Mouse (Mus musculus) myocyte (in vitro differentiated cells): ENCODE measurements around the gene Ptk7. TPM values are rescaled to one million over a fixed set of nuclear protein-coding genes. Genes with fewer than 3 reads are reported as not detected.

Source experiments
- H3K27me3 ChIP-seq: one replicate; pipeline ENCODE4 v1.6.1; 2011; ENCODE audit not compliant: control insufficient read depth, insufficient read depth, insufficient read length
- H3K36me3 ChIP-seq: one replicate; pipeline ENCODE4 v1.6.1; 2011; ENCODE audit not compliant: control insufficient read depth, insufficient read depth
- H3K4me2 ChIP-seq: one replicate; pipeline ENCODE4 v1.6.1; 2011; ENCODE audit warnings: low read depth, control low read depth
- H3K4me3 ChIP-seq: one replicate; pipeline ENCODE4 v1.5.1; 2011; ENCODE audit warnings: mild to moderate bottlenecking, control low read depth, moderate library complexity
- H3K79me2 ChIP-seq: one replicate; pipeline ENCODE4 v1.6.1; 2011; ENCODE audit not compliant: control insufficient read depth, insufficient read depth
- H3ac ChIP-seq: one replicate; pipeline ENCODE4 v1.6.1; 2011; ENCODE audit not compliant: control insufficient read depth, insufficient read length
- CEBPB ChIP-seq: IDR thresholded peaks from 2 replicates; pipeline ENCODE4 v1.6.1; 2011; ENCODE audit warnings: mild to moderate bottlenecking, moderate library complexity; ENCODE audit not compliant: poor library complexity, insufficient read depth, severe bottlenecking
- E2F4 ChIP-seq: IDR thresholded peaks from one replicate; pipeline ENCODE4 v1.6.1; 2011; ENCODE audit warnings: mild to moderate bottlenecking, control low read depth, moderate library complexity; ENCODE audit not compliant: insufficient read depth
- MAX ChIP-seq: IDR thresholded peaks from one replicate; pipeline ENCODE4 v1.6.1; 2011; ENCODE audit warnings: low read depth, mild to moderate bottlenecking, control low read depth
- MYOD1 ChIP-seq, 3 experiments: IDR thresholded peaks; one replicate each; pipeline ENCODE4 v1.6.1; 2011; ENCODE audit warnings: control low read depth in 2 of 3, low read depth in 2 of 3, mild to moderate bottlenecking in 2 of 3, moderate library complexity in 1 of 3; ENCODE audit not compliant: insufficient read length in 2 of 3, control insufficient read depth in 1 of 3
- MYOG ChIP-seq, 3 experiments: IDR thresholded peaks; one replicate each; pipeline ENCODE4 v1.6.1; 2011; ENCODE audit warnings: control low read depth in 2 of 3, low read depth in 2 of 3, mild to moderate bottlenecking in 2 of 3; ENCODE audit not compliant: insufficient read length in 2 of 3, control insufficient read depth in 1 of 3, insufficient read depth in 1 of 3
- POLR2A ChIP-seq: IDR thresholded peaks from one replicate; pipeline ENCODE4 v1.6.1; 2011; ENCODE audit warnings: low read depth, mild to moderate bottlenecking, control low read depth, moderate library complexity; ENCODE audit not compliant: insufficient read length
- POLR2AphosphoS2 ChIP-seq: IDR thresholded peaks from one replicate; pipeline ENCODE4 v1.6.1; 2011; ENCODE audit warnings: low read depth, control low read depth; ENCODE audit not compliant: insufficient read length
- REST ChIP-seq: IDR thresholded peaks from one replicate; pipeline ENCODE4 v1.6.1; 2011; ENCODE audit warnings: mild to moderate bottlenecking, control low read depth, moderate library complexity; ENCODE audit not compliant: insufficient read depth, insufficient read length
- SRF ChIP-seq: IDR thresholded peaks from one replicate; pipeline ENCODE4 v1.6.1; 2011; ENCODE audit warnings: low read depth; ENCODE audit not compliant: control insufficient read depth, insufficient read length
- TCF12 ChIP-seq: IDR thresholded peaks from one replicate; pipeline ENCODE4 v1.6.1; 2011; ENCODE audit warnings: mild to moderate bottlenecking, control low read depth; ENCODE audit not compliant: poor library complexity, insufficient read depth, severe bottlenecking
- TCF3 ChIP-seq: IDR thresholded peaks from one replicate; pipeline ENCODE4 v1.6.1; 2011; ENCODE audit warnings: low read depth, control low read depth; ENCODE audit not compliant: insufficient read length
- USF1 ChIP-seq: IDR thresholded peaks from one replicate; pipeline ENCODE4 v1.6.1; 2011; ENCODE audit warnings: low read depth, mild to moderate bottlenecking, control low read depth, moderate library complexity
- polyA plus RNA-seq: library from polyadenylated mRNA; unstranded; fragments of >200 nt; fragmentation: generic; extraction: Trizol; gene quantifications from one replicate; pipeline ENCODE4 v1.2.1, GENCODE M21; 2012; ENCODE audit warnings: missing spikeins

The Ptk7 gene
- polyA plus RNA-seq, 1 experiment, result 15.6 TPM

GRCm38 (mm10) chr17:46622269-46622668 lies 7.0 kb downstream of the Ptk7 start:
- Histone ChIP-seq H3K79me2 (peaks cover 10% of the 10 kb centered on the region), H3K4me2 (no peak overlapping the region), H3K36me3 (no peaks in the 10 kb centered on the region), H3ac (no peak overlapping the region), H3K4me3 (no peak overlapping the region), H3K27me3 (no peaks in the 10 kb centered on the region)
- no peak for TF ChIP-seq POLR2AphosphoS2
- no peak for TF ChIP-seq TCF12
- no peak for TF ChIP-seq REST
- no peak for TF ChIP-seq SRF
- TF ChIP-seq CEBPB, result no peak
- TF ChIP-seq E2F4, result no peak
- TF ChIP-seq USF1, result no peak
- TF ChIP-seq MYOD1 (IDR thresholded peaks at IDR 0.05; ENCODE audit: control insufficient read depth in 1 of 3, insufficient read length in 2 of 3, low read depth in 2 of 3), result no peak
- no peak for TF ChIP-seq MYOG (IDR thresholded peaks at IDR 0.05; ENCODE audit: control insufficient read depth in 1 of 3, insufficient read depth in 1 of 3, insufficient read length in 2 of 3, low read depth in 2 of 3)
- TF ChIP-seq POLR2A, result no peak
- TF ChIP-seq MAX, result no peak
- no peak for TF ChIP-seq TCF3

GRCm38 (mm10) chr17:46621324-46621723 lies 8.0 kb downstream of the Ptk7 start:
- H3K36me3 ChIP-seq, result no peaks in the 10 kb centered on the region
- no peak overlapping the region for H3ac ChIP-seq
- H3K4me3 ChIP-seq, result no peak overlapping the region
- TF ChIP-seq REST (no peak), USF1 (no peak), MYOG (IDR thresholded peaks at IDR 0.05; ENCODE audit: control insufficient read depth in 1 of 3, insufficient read depth in 1 of 3, insufficient read length in 2 of 3, low read depth in 2 of 3) (no peak), MAX (no peak), POLR2AphosphoS2 (no peak), MYOD1 (IDR thresholded peaks at IDR 0.05; ENCODE audit: control insufficient read depth in 1 of 3, insufficient read length in 2 of 3, low read depth in 2 of 3) (no peak), POLR2A (no peak), E2F4 (no peak), TCF12 (no peak), SRF (no peak), CEBPB (no peak), TCF3 (no peak)
- peaks cover 10% of the 10 kb centered on the region for H3K79me2 ChIP-seq
- no peak overlapping the region for H3K4me2 ChIP-seq
- H3K27me3 ChIP-seq, result no peaks in the 10 kb centered on the region

- no peak overlapping the region for H3ac ChIP-seq
- H3K79me2 ChIP-seq, result peaks cover 6% of the 10 kb centered on the region
- no peak overlapping the region for H3K4me2 ChIP-seq
- H3K36me3 ChIP-seq, result no peaks in the 10 kb centered on the region
- H3K27me3 ChIP-seq, result no peaks in the 10 kb centered on the region
- TF ChIP-seq POLR2AphosphoS2 (no peak), MYOG (IDR thresholded peaks at IDR 0.05; ENCODE audit: control insufficient read depth in 1 of 3, insufficient read depth in 1 of 3, insufficient read length in 2 of 3, low read depth in 2 of 3) (no peak), REST (no peak), SRF (no peak)
- no peak overlapping the region for H3K4me3 ChIP-seq
These were observed 9.5 kb downstream of the Ptk7 start for GRCm38 (mm10) chr17:46619683-46620357.

- Histone ChIP-seq H3K36me3 (no peaks in the 10 kb centered on the region), H3ac (no peak overlapping the region), H3K4me2 (no peak overlapping the region), H3K79me2 (peaks cover 6% of the 10 kb centered on the region), H3K27me3 (no peaks in the 10 kb centered on the region), H3K4me3 (no peak overlapping the region)
- TF ChIP-seq MAX, result no peak
- no peak for TF ChIP-seq POLR2AphosphoS2
- no peak for TF ChIP-seq TCF3
- TF ChIP-seq CEBPB, result no peak
- no peak for TF ChIP-seq POLR2A
- no peak for TF ChIP-seq SRF
- TF ChIP-seq TCF12, result no peak
- no peak for TF ChIP-seq USF1
- TF ChIP-seq E2F4, result no peak
- TF ChIP-seq MYOD1 (IDR thresholded peaks at IDR 0.05; ENCODE audit: control insufficient read depth in 1 of 3, insufficient read length in 2 of 3, low read depth in 2 of 3), result no peak
- TF ChIP-seq MYOG (IDR thresholded peaks at IDR 0.05; ENCODE audit: control insufficient read depth in 1 of 3, insufficient read depth in 1 of 3, insufficient read length in 2 of 3, low read depth in 2 of 3), result no peak
- TF ChIP-seq REST, result no peak
These were observed 10.3 kb downstream of the Ptk7 start for GRCm38 (mm10) chr17:46618769-46619682.
